Mouse (Mus musculus) Muller cell, postnatal 12 days (primary cell): Measurements from ENCODE around the gene Homer1.

Experiments
- DNase-seq: peaks from one replicate; pipeline ENCODE4 v3.0.0-alpha.2; 2015; ENCODE audit errors: inconsistent ontology term

The Homer1 gene

GRCm38 (mm10) chr13:93338394-93338793 lies 39.0 kb downstream of the Homer1 start:
- no peak for DNase-seq

- DNase-seq, result no peak
Measured at GRCm38 (mm10) chr13:93340555-93341278, 41.3 kb downstream of the Homer1 start.

GRCm38 (mm10) chr13:93342641-93343040 lies 43.2 kb downstream of the Homer1 start:
- no peak for DNase-seq

- no peak for DNase-seq
Measured at GRCm38 (mm10) chr13:93344395-93344794, 45.0 kb downstream of the Homer1 start.

GRCm38 (mm10) chr13:93345854-93346253 lies 46.4 kb downstream of the Homer1 start:
- no peak for DNase-seq

GRCm38 (mm10) chr13:93352030-93352429 lies 52.6 kb downstream of the Homer1 start:
- DNase-seq, result no peak

- DNase-seq, result peak; percentile 4
Measured at GRCm38 (mm10) chr13:93354420-93355278, 55.2 kb downstream of the Homer1 start.

- no peak for DNase-seq
Measured at GRCm38 (mm10) chr13:93355279-93355587, 55.8 kb downstream of the Homer1 start.

- no peak for DNase-seq
Measured at GRCm38 (mm10) chr13:93358522-93358921, 59.1 kb downstream of the Homer1 start.

GRCm38 (mm10) chr13:93367555-93367954 lies 68.1 kb downstream of the Homer1 start:
- no peak for DNase-seq

GRCm38 (mm10) chr13:93368812-93369584 lies 69.6 kb downstream of the Homer1 start:
- DNase-seq, result no peak

GRCm38 (mm10) chr13:93374457-93374856 lies 75.0 kb downstream of the Homer1 start:
- DNase-seq, result no peak

GRCm38 (mm10) chr13:93378493-93378892 lies 79.1 kb downstream of the Homer1 start:
- no peak for DNase-seq

- DNase-seq, result no peak
Measured at GRCm38 (mm10) chr13:93380399-93381063, 81.1 kb downstream of the Homer1 start.

- DNase-seq, result no peak
Measured at GRCm38 (mm10) chr13:93381301-93381700, 81.9 kb downstream of the Homer1 start.

- no peak for DNase-seq
Measured at GRCm38 (mm10) chr13:93383092-93383491, 83.7 kb downstream of the Homer1 start.

- DNase-seq, result no peak
Measured at GRCm38 (mm10) chr13:93383620-93384019, 84.2 kb downstream of the Homer1 start.

- no peak for DNase-seq
Measured at GRCm38 (mm10) chr13:93384481-93384880, 85.0 kb downstream of the Homer1 start.

GRCm38 (mm10) chr13:93385147-93385546 lies 85.7 kb downstream of the Homer1 start:
- no peak for DNase-seq

GRCm38 (mm10) chr13:93387440-93387839 lies 88.0 kb downstream of the Homer1 start:
- DNase-seq, result no peak

GRCm38 (mm10) chr13:93388594-93389241 lies 89.3 kb downstream of the Homer1 start:
- DNase-seq, result no peak
